Mouse (Mus musculus) liver, adult 2 months (tissue): ENCODE data around the gene Cdiptos.

Source experiments
- CTCF ChIP-seq: fragments of 200-500 bp; IDR thresholded peaks from 2 replicates; pipeline ENCODE4 v1.5.1; 2011; ENCODE audit warnings: low read depth, low read length, control low read depth
- POLR2A ChIP-seq: fragments of 200-500 bp; IDR thresholded peaks from 2 replicates; pipeline ENCODE4 v1.6.1; 2011; ENCODE audit warnings: low read length, control low read depth; ENCODE audit not compliant: insufficient read depth; ENCODE audit errors: extremely low read depth

- no peak for TF ChIP-seq POLR2A
- no peak for TF ChIP-seq CTCF
These were observed 34.7 kb downstream of the Cdiptos start for GRCm38 (mm10) chr7:126941171-126941570.
